Mouse (Mus musculus) intestine, embryonic 14.5 days (tissue): ENCODE data around the gene Mex3a. TPM values are rescaled to one million over a fixed set of nuclear protein-coding genes. Genes with fewer than 3 reads are reported as not detected.

ENCODE experiments used
- ATAC-seq: fragments of 200-750 bp; cut with Nextera tagmentation; replicated peaks from 2 replicates; pipeline ENCODE4 v1.8.0; 2017; ENCODE audit warnings: low read depth, moderate number of reproducible peaks, moderate TSS enrichment, moderate library complexity; ENCODE audit not compliant: low FRiP score, low TSS enrichment
- DNase-seq: peaks from one replicate; pipeline ENCODE4 v3.0.0-alpha.2; 2018; ENCODE audit warnings: low spot score
- H3K27ac ChIP-seq: fragments of 300-500 bp; sonication (generic); 2 replicates; pipeline ENCODE4 v1.5.1; 2014; ENCODE audit warnings: low read depth, mild to moderate bottlenecking, control low read depth
- H3K27me3 ChIP-seq: fragments of 300-500 bp; sonication (generic); replicated peaks from 2 replicates; pipeline ENCODE4 v1.6.1; 2014; ENCODE audit warnings: low read length, control low read depth; ENCODE audit not compliant: control insufficient read depth, insufficient read depth
- H3K36me3 ChIP-seq: fragments of 300-500 bp; sonication (generic); 2 replicates; pipeline ENCODE4 v1.6.1; 2014; ENCODE audit warnings: low read length, control low read depth; ENCODE audit not compliant: control insufficient read depth, insufficient read depth
- H3K4me1 ChIP-seq: fragments of 300-500 bp; sonication (generic); replicated peaks from 2 replicates; pipeline ENCODE4 v1.6.1; 2014; ENCODE audit warnings: low read length, control low read depth, mixed read lengths; ENCODE audit not compliant: control insufficient read depth, insufficient read depth
- H3K4me2 ChIP-seq: fragments of 300-500 bp; sonication (generic); 2 replicates; pipeline ENCODE4 v1.6.1; 2014; ENCODE audit warnings: low read length
- H3K4me3 ChIP-seq: fragments of 300-500 bp; sonication (generic); 2 replicates; pipeline ENCODE4 v1.5.1; 2014; ENCODE audit warnings: low read depth, low read length, control low read depth, mixed read lengths
- H3K9ac ChIP-seq: fragments of 300-500 bp; sonication (generic); 2 replicates; pipeline ENCODE4 v1.6.1; 2014; ENCODE audit warnings: mild to moderate bottlenecking, low read length
- H3K9me3 ChIP-seq: fragments of 300-500 bp; sonication (generic); 2 replicates; pipeline ENCODE4 v1.6.1; 2016; ENCODE audit warnings: low read length, control low read depth; ENCODE audit not compliant: control insufficient read depth
- WGBS: fragments of 180-500 bp; shearing (Covaris S2); extraction: QIAGEN DNeasy Blood & Tissue Kit; methylation state at CpG from one replicate; pipeline ENCODE4 v1.1.7; 2014; 5-methylcytosine and 5-hydroxymethylcytosine counted together
- polyA plus RNA-seq: library from polyadenylated mRNA; unstranded; fragments of >200 nt; fragmentation: Nextera tagmentation; extraction: Ambion mirVana; gene quantifications from 2 replicates; pipeline ENCODE4 v1.2.1, GENCODE M21; 2014

Gene Mex3a
- polyA plus RNA-seq, 1 experiment from 2014 or later, result 19.8 TPM

DNA sequence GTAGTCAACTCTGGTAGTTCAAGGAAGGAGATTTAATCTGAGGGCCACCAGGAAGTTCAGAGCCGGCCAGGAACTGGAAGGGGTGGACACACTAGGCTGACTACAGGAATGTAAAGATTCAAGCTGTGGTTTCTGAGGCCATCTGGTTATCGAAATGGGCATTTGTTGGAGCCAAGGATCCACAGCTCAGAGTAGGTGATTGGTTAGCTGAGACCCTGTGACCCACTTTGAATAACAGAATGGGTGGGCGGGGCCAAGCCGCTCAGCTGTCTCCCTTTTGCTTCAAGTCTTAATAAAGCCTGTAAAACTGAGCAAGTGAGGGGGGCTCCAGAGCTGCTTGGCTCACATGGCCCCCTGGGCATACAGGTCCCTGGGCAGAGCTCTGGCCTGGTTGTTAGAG lies 29.8 kb downstream of the Mex3a start:
- Histone ChIP-seq H3K4me1 (no peaks in the 10 kb centered on the region), H3K9ac (no peak overlapping the region), H3K4me2 (no peak overlapping the region), H3K27ac (no peak overlapping the region), H3K4me3 (no peak overlapping the region), H3K36me3 (peaks cover 99% of the 10 kb centered on the region), H3K9me3 (no peaks in the 10 kb centered on the region), H3K27me3 (no peaks in the 10 kb centered on the region)
- DNase-seq (no peak), ATAC-seq (no peak)
- WGBS, result 68% methylated on average over 4 of the region's 4 CpGs

DNA sequence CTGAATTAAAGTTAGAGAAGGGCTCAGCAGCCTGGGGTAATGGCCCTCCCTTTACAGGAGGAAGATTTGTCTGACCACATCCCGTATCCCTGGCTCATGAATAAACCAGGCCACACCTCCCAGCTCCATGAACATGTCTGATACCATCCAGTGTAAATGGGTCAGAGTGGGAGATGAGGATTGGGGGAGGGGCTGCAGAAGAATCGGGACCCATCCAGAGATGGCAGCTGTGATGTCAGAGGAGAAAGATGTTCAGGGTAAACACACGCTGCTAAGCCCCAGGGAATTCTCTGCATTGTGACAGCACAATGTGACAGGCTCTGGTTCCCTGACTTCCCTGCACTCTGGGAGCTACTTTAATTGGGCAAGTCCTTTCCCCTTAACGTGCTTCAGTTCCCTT lies 31.2 kb downstream of the Mex3a start:
- Histone ChIP-seq H3K4me3 (no peak overlapping the region), H3K9ac (no peak overlapping the region), H3K27me3 (no peaks in the 10 kb centered on the region), H3K4me2 (no peak overlapping the region), H3K27ac (no peak overlapping the region), H3K4me1 (no peaks in the 10 kb centered on the region), H3K36me3 (peaks cover 99% of the 10 kb centered on the region), H3K9me3 (no peaks in the 10 kb centered on the region)
- ATAC-seq, result no peak
- no peak for DNase-seq
- WGBS, result 68% methylated on average over 4 of the region's 4 CpGs

DNA sequence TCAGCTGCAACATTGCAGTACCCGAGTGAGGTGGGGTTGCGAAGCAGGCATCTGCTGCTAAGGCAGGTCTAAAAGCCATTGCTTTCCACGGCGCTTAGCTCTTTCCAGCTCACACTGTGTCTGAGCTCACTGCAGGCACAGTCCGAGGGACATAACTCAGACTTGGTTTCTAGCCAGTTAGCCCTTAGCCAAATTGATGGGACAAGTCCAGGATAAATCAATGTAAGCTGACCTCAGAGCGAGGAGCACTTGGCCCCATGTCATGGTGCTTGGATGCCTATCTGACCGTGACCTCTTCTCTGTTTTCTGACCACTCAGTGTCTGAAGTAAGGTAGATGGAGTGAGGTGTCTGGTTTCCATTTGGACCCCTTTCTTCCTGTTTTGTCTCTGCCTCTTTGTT lies 31.8 kb downstream of the Mex3a start:
- H3K4me1 ChIP-seq, result no peaks in the 10 kb centered on the region
- H3K4me2 ChIP-seq, result no peak overlapping the region
- no peak overlapping the region for H3K4me3 ChIP-seq
- no peaks in the 10 kb centered on the region for H3K9me3 ChIP-seq
- no peak overlapping the region for H3K27ac ChIP-seq
- WGBS, result 81% methylated on average over 7 of the region's 7 CpGs
- no peak overlapping the region for H3K9ac ChIP-seq
- DNase-seq (no peak), ATAC-seq (no peak)
- H3K27me3 ChIP-seq, result no peaks in the 10 kb centered on the region
- H3K36me3 ChIP-seq, result peaks cover 99% of the 10 kb centered on the region

DNA sequence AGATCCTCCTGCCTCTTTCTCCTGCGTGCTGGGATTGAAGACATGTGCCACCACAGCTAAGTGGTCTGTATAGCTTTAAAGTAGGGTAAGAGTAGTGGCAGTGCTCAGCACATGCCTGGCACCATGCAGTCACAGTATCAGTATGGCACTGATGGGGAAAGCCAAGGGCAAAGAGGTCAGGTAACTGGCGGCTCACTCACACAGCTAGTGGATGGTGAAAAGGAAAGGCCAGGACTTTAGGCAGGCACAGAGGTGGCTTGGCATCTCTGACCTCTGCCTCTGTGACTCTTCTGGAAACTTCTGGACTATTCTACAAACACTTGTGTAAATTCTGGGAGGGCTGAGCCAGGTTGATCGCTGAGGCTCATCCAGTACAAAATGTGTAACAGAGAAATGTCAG lies 33.9 kb downstream of the Mex3a start:
- DNase-seq (no peak), ATAC-seq (no peak)
- Histone ChIP-seq H3K4me3 (no peak overlapping the region), H3K27ac (no peak overlapping the region), H3K4me1 (no peaks in the 10 kb centered on the region), H3K36me3 (peaks cover 88% of the 10 kb centered on the region), H3K27me3 (no peaks in the 10 kb centered on the region), H3K4me2 (no peak overlapping the region), H3K9ac (no peak overlapping the region), H3K9me3 (no peaks in the 10 kb centered on the region)
- WGBS, result 85% methylated on average over 3 of the region's 3 CpGs

GRCm38 (mm10) chr3:88566536-88567061 lies 34.4 kb downstream of the Mex3a start:
- Histone ChIP-seq H3K36me3 (peaks cover 84% of the 10 kb centered on the region), H3K27ac (no peak overlapping the region), H3K9ac (no peak overlapping the region), H3K9me3 (no peaks in the 10 kb centered on the region), H3K4me1 (no peaks in the 10 kb centered on the region), H3K4me2 (no peak overlapping the region), H3K27me3 (no peaks in the 10 kb centered on the region), H3K4me3 (no peak overlapping the region)
- WGBS, result 88% methylated on average over 4 of the region's 4 CpGs
- DNase-seq (no peak), ATAC-seq (no peak)

DNA sequence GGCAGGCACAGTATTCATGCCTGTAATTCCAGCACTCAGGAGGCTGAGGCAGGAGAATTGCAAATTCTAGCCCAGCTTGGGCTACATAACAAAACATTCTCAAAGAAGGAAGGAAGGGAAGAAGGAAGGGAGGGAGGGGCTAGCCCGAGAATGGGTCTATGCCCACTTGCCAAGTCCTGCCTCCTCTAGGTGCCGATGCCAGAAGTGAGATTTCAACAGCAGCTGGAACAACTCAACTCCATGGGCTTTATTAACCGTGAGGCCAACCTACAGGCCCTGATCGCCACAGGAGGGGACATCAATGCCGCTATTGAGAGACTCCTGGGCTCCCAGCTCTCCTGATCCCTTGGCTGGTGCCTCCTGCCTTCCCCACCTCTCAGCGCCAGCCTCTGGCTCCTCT lies 35.7 kb downstream of the Mex3a start:
- no peak overlapping the region for H3K4me2 ChIP-seq
- no peak overlapping the region for H3K9ac ChIP-seq
- ATAC-seq (no peak), DNase-seq (no peak)
- no peak overlapping the region for H3K4me3 ChIP-seq
- 92% methylated on average over 6 of the region's 6 CpGs for WGBS
- H3K9me3 ChIP-seq, result no peaks in the 10 kb centered on the region
- H3K27ac ChIP-seq, result no peak overlapping the region
- peaks cover 72% of the 10 kb centered on the region for H3K36me3 ChIP-seq
- no peaks in the 10 kb centered on the region for H3K4me1 ChIP-seq
- H3K27me3 ChIP-seq, result no peaks in the 10 kb centered on the region

GRCm38 (mm10) chr3:88568615-88569014 lies 36.4 kb downstream of the Mex3a start:
- Histone ChIP-seq H3K27ac (no peak overlapping the region), H3K36me3 (peaks cover 65% of the 10 kb centered on the region)
- ATAC-seq, result no peak

GRCm38 (mm10) chr3:88569093-88569492 lies 36.9 kb downstream of the Mex3a start:
- H3K27ac ChIP-seq, result no peak overlapping the region

More at GRCm38 (mm10) chr3:88568615-88569014, 36.4 kb downstream of the Mex3a start:
- Histone ChIP-seq H3K4me2 (no peak overlapping the region), H3K9me3 (no peaks in the 10 kb centered on the region), H3K9ac (no peak overlapping the region), H3K27me3 (no peaks in the 10 kb centered on the region), H3K4me1 (no peaks in the 10 kb centered on the region), H3K4me3 (no peak overlapping the region)
- no peak for DNase-seq
- 95% methylated on average over 2 of the region's 2 CpGs for WGBS

DNA sequence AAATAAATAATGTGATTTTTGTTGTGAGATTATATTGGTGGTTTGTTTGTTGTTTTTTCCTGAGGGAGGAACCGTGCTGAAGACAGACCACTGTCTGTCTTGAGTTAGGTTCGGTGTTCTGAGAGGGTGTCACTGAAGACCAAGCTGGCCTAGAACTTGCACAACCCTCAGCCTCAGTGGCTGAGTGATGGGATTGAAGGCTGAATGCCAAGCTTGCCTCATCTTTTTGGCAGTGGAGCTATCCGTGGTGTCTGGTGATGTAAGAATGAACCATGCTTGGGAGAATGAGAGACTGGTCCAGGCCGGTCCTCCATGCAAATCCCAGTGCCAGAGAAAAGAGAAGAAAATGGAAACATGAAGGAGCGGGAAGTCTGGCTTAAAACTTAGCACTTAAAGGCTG lies 37.5 kb downstream of the Mex3a start:
- Histone ChIP-seq H3K27me3 (no peaks in the 10 kb centered on the region), H3K9me3 (no peaks in the 10 kb centered on the region), H3K4me2 (no peak overlapping the region), H3K27ac (no peak overlapping the region), H3K9ac (no peak overlapping the region), H3K36me3 (peaks cover 54% of the 10 kb centered on the region), H3K4me3 (no peak overlapping the region), H3K4me1 (no peaks in the 10 kb centered on the region)
- ATAC-seq (no peak), DNase-seq (no peak)
- WGBS, result 92% methylated on average over 5 of the region's 5 CpGs

More at GRCm38 (mm10) chr3:88569093-88569492, 36.9 kb downstream of the Mex3a start:
- ATAC-seq (no peak), DNase-seq (no peak)
- no peak overlapping the region for H3K9ac ChIP-seq
- peaks cover 60% of the 10 kb centered on the region for H3K36me3 ChIP-seq
- no peak overlapping the region for H3K4me3 ChIP-seq
- no peak overlapping the region for H3K4me2 ChIP-seq
- H3K27me3 ChIP-seq, result no peaks in the 10 kb centered on the region
- 89% methylated on average over 2 of the region's 2 CpGs for WGBS
- H3K4me1 ChIP-seq, result no peaks in the 10 kb centered on the region
- no peaks in the 10 kb centered on the region for H3K9me3 ChIP-seq
